Mouse (Mus musculus) liver, embryonic 15.5 days (tissue): ENCODE measurements around the gene Vcp. TPM values are rescaled to one million over a fixed set of nuclear protein-coding genes. Genes with fewer than 3 reads are reported as not detected.

Experiments
- ATAC-seq: fragments of 200-750 bp; cut with Nextera tagmentation; 2 replicates; pipeline ENCODE4 v1.8.0; 2017; ENCODE audit warnings: moderate number of reproducible peaks, mild to moderate bottlenecking, moderate library complexity; ENCODE audit not compliant: insufficient read depth
- H3K27ac ChIP-seq: fragments of 300-500 bp; sonication (generic); replicated peaks from 2 replicates; pipeline ENCODE4 v1.5.1; 2015; ENCODE audit warnings: mild to moderate bottlenecking, inconsistent platforms
- H3K27me3 ChIP-seq: fragments of 300-500 bp; sonication (generic); 2 replicates; pipeline ENCODE4 v1.6.1; 2015; ENCODE audit warnings: mild to moderate bottlenecking, inconsistent platforms
- H3K36me3 ChIP-seq: fragments of 300-500 bp; sonication (generic); replicated peaks from 2 replicates; pipeline ENCODE4 v1.6.1; 2015; ENCODE audit warnings: moderate library complexity, mild to moderate bottlenecking, inconsistent platforms
- H3K4me1 ChIP-seq: fragments of 300-500 bp; sonication (generic); replicated peaks from 2 replicates; pipeline ENCODE4 v1.6.1; 2015; ENCODE audit warnings: inconsistent platforms
- H3K4me2 ChIP-seq: fragments of 300-500 bp; sonication (generic); 2 replicates; pipeline ENCODE4 v1.6.1; 2015; ENCODE audit warnings: moderate library complexity, mild to moderate bottlenecking, inconsistent platforms
- H3K4me3 ChIP-seq: fragments of 300-500 bp; sonication (generic); replicated peaks from 2 replicates; pipeline ENCODE4 v1.5.1; 2015; ENCODE audit warnings: mild to moderate bottlenecking, inconsistent platforms
- H3K9ac ChIP-seq: fragments of 300-500 bp; sonication (generic); 2 replicates; pipeline ENCODE4 v1.6.1; 2015; ENCODE audit warnings: moderate library complexity, mild to moderate bottlenecking, inconsistent platforms
- H3K9me3 ChIP-seq: fragments of 300-500 bp; sonication (generic); replicated peaks from 2 replicates; pipeline ENCODE4 v1.6.1; 2016; ENCODE audit warnings: inconsistent platforms
- WGBS: fragments of 180-500 bp; shearing (Covaris S2); methylation state at CpG from one replicate; pipeline ENCODE4 v1.1.7; 2015; ENCODE audit warnings: mixed read lengths; ENCODE audit not compliant: insufficient replicate concordance; 5-methylcytosine and 5-hydroxymethylcytosine counted together
- polyA plus RNA-seq: library from polyadenylated mRNA; unstranded; fragments of >200 nt; fragmentation: Nextera tagmentation; extraction: Ambion mirVana; gene quantifications from 2 replicates; pipeline ENCODE4 v1.2.1, GENCODE M21; 2015

Vcp gene
- polyA plus RNA-seq, 1 experiment from 2014 or later, result 204 TPM

- Histone ChIP-seq H3K27ac (peak overlapping the region; percentile 93), H3K4me3 (peak overlapping the region; percentile 88), H3K4me2 (peak overlapping the region; percentile 90), H3K9ac (peak overlapping the region; percentile 90), H3K4me1 (peaks cover 72% of the 10 kb centered on the region), H3K36me3 (peaks cover 33% of the 10 kb centered on the region), H3K27me3 (peaks cover 1% of the 10 kb centered on the region; the same call in 1 of the 2 replicates), H3K9me3 (no peaks in the 10 kb centered on the region)
- ATAC-seq, result peak; percentile 30
- WGBS, result 32% methylated on average over 15 of the region's 15 CpGs
These were observed 38.5 kb upstream of the Vcp start for GRCm38 (mm10) chr4:43038567-43039495.

- Histone ChIP-seq H3K4me1 (peaks cover 64% of the 10 kb centered on the region), H3K9me3 (no peaks in the 10 kb centered on the region), H3K27me3 (no peaks in the 10 kb centered on the region), H3K36me3 (peaks cover 41% of the 10 kb centered on the region), H3K9ac (peak overlapping the region; percentile 90), H3K4me3 (peak overlapping the region; percentile 88), H3K4me2 (peak overlapping the region; percentile 90), H3K27ac (peak overlapping the region; percentile 93)
- WGBS, result 8% methylated on average over 4 of the region's 4 CpGs
- ATAC-seq, result peak; percentile 48
These were observed 37.7 kb upstream of the Vcp start for GRCm38 (mm10) chr4:43037860-43038566.

GRCm38 (mm10) chr4:43036356-43036755 lies 36.0 kb upstream of the Vcp start:
- Histone ChIP-seq H3K4me3 (peak overlapping the region; percentile 88), H3K9ac (peak overlapping the region; percentile 57; the same call in 1 of the 2 replicates), H3K36me3 (peaks cover 47% of the 10 kb centered on the region), H3K27me3 (no peaks in the 10 kb centered on the region), H3K4me2 (peak overlapping the region; percentile 90), H3K9me3 (no peaks in the 10 kb centered on the region), H3K4me1 (peaks cover 71% of the 10 kb centered on the region), H3K27ac (peak overlapping the region; percentile 93)
- no peak for ATAC-seq
- WGBS, result 84% methylated on average over 10 of the region's 10 CpGs

GRCm38 (mm10) chr4:43035851-43036250 lies 35.5 kb upstream of the Vcp start:
- Histone ChIP-seq H3K9me3 (no peaks in the 10 kb centered on the region), H3K27ac (no peak overlapping the region), H3K4me1 (peaks cover 66% of the 10 kb centered on the region), H3K9ac (no peak overlapping the region), H3K36me3 (peaks cover 47% of the 10 kb centered on the region), H3K4me3 (no peak overlapping the region), H3K27me3 (no peaks in the 10 kb centered on the region), H3K4me2 (peak overlapping the region; percentile 90)
- ATAC-seq, result no peak
- WGBS, result 77% methylated on average over 6 of the region's 6 CpGs

GRCm38 (mm10) chr4:43033481-43033880 lies 33.2 kb upstream of the Vcp start:
- ATAC-seq, result no peak
- Histone ChIP-seq H3K4me1 (peaks cover 65% of the 10 kb centered on the region), H3K9ac (no peak overlapping the region), H3K27me3 (no peaks in the 10 kb centered on the region), H3K36me3 (peaks cover 63% of the 10 kb centered on the region), H3K4me2 (no peak overlapping the region), H3K4me3 (no peak overlapping the region), H3K27ac (no peak overlapping the region), H3K9me3 (no peaks in the 10 kb centered on the region)
- WGBS, result 80% methylated on average over 14 of the region's 14 CpGs

- H3K4me1 ChIP-seq, result peaks cover 56% of the 10 kb centered on the region
- H3K4me3 ChIP-seq, result no peak overlapping the region
- H3K27ac ChIP-seq, result peak overlapping the region; percentile 91; the same call in 1 of the 2 replicates
- no peak overlapping the region for H3K4me2 ChIP-seq
- H3K9ac ChIP-seq, result no peak overlapping the region
- H3K27me3 ChIP-seq, result no peaks in the 10 kb centered on the region
- H3K36me3 ChIP-seq, result peaks cover 73% of the 10 kb centered on the region
- ATAC-seq, result no peak
- H3K9me3 ChIP-seq, result no peaks in the 10 kb centered on the region
- 63% methylated on average over 1 of the region's 1 CpGs for WGBS
These were observed 32.2 kb upstream of the Vcp start for GRCm38 (mm10) chr4:43032501-43032900.

GRCm38 (mm10) chr4:43031237-43031995 lies 31.1 kb upstream of the Vcp start, which contains the start of gene Stoml2:
Gene Stoml2 (minus strand): TSS chr4:43031710.
- WGBS, result 2% methylated on average over 38 of the region's 38 CpGs
- H3K36me3 ChIP-seq, result peaks cover 77% of the 10 kb centered on the region
- peak within 1 kb of the TSS; percentile 94 for H3K9ac ChIP-seq
- no peaks in the 10 kb centered on the region for H3K9me3 ChIP-seq
- peak within 1 kb of the TSS; percentile 85 for H3K4me2 ChIP-seq
- H3K4me3 ChIP-seq, result peak within 1 kb of the TSS; percentile 86
- peak; percentile 94 for ATAC-seq
- H3K27ac ChIP-seq, result peak within 1 kb of the TSS; percentile 91
- H3K27me3 ChIP-seq, result no peaks in the 10 kb centered on the region
- H3K4me1 ChIP-seq, result peaks cover 45% of the 10 kb centered on the region

GRCm38 (mm10) chr4:43030780-43031230 lies 30.5 kb upstream of the Vcp start:
- peak overlapping the region; percentile 85 for H3K4me2 ChIP-seq
- ATAC-seq, result peak; percentile 73
- no peaks in the 10 kb centered on the region for H3K9me3 ChIP-seq
- H3K27me3 ChIP-seq, result no peaks in the 10 kb centered on the region
- peak overlapping the region; percentile 94 for H3K9ac ChIP-seq
- H3K4me1 ChIP-seq, result peaks cover 39% of the 10 kb centered on the region
- 1% methylated on average over 28 of the region's 28 CpGs for WGBS
- H3K36me3 ChIP-seq, result peaks cover 75% of the 10 kb centered on the region
- H3K4me3 ChIP-seq, result peak overlapping the region; percentile 86
- peak overlapping the region; percentile 91 for H3K27ac ChIP-seq

GRCm38 (mm10) chr4:43030352-43030751 lies 30.0 kb upstream of the Vcp start:
- Histone ChIP-seq H3K4me3 (peak overlapping the region; percentile 86), H3K4me1 (peaks cover 37% of the 10 kb centered on the region), H3K36me3 (peaks cover 71% of the 10 kb centered on the region), H3K9ac (peak overlapping the region; percentile 94), H3K4me2 (peak overlapping the region; percentile 85), H3K27me3 (no peaks in the 10 kb centered on the region), H3K9me3 (no peaks in the 10 kb centered on the region), H3K27ac (peak overlapping the region; percentile 91)
- 55% methylated on average over 9 of the region's 9 CpGs for WGBS
- ATAC-seq, result no peak

GRCm38 (mm10) chr4:43029749-43030148 lies 29.4 kb upstream of the Vcp start:
- H3K9me3 ChIP-seq, result no peaks in the 10 kb centered on the region
- no peak for ATAC-seq
- H3K27ac ChIP-seq, result no peak overlapping the region
- H3K36me3 ChIP-seq, result peaks cover 65% of the 10 kb centered on the region
- H3K27me3 ChIP-seq, result no peaks in the 10 kb centered on the region
- WGBS, result 87% methylated on average over 9 of the region's 9 CpGs
- peak overlapping the region; percentile 94 for H3K9ac ChIP-seq
- peak overlapping the region; percentile 86 for H3K4me3 ChIP-seq
- peaks cover 39% of the 10 kb centered on the region for H3K4me1 ChIP-seq
- H3K4me2 ChIP-seq, result peak overlapping the region; percentile 85
